Mouse (Mus musculus) kidney, adult 18-20 months (tissue): ENCODE results near the gene Scn3b.

Experiments
- DNase-seq: peaks from one replicate; pipeline ENCODE4 v3.0.0; 2021

Scn3b gene

GRCm38 (mm10) chr9:40269880-40270279 is 863 bp downstream of the Scn3b start:
- no peak for DNase-seq

GRCm38 (mm10) chr9:40271075-40271474 is 2.1 kb downstream of the Scn3b start:
- no peak for DNase-seq

GRCm38 (mm10) chr9:40272822-40273221 is 3.8 kb downstream of the Scn3b start:
- DNase-seq: no peak

- no peak for DNase-seq
These were observed 6.9 kb downstream of the Scn3b start for GRCm38 (mm10) chr9:40275904-40276303.

- no peak for DNase-seq
These were observed 8.7 kb downstream of the Scn3b start for GRCm38 (mm10) chr9:40277671-40278070.

GRCm38 (mm10) chr9:40279438-40279837 is 10.4 kb downstream of the Scn3b start:
- no peak for DNase-seq

GRCm38 (mm10) chr9:40282968-40283367 is 14.0 kb downstream of the Scn3b start:
- no peak for DNase-seq

GRCm38 (mm10) chr9:40292475-40292874 is 23.5 kb downstream of the Scn3b start:
- no peak for DNase-seq

GRCm38 (mm10) chr9:40293286-40293685 is 24.3 kb downstream of the Scn3b start:
- DNase-seq: no peak

GRCm38 (mm10) chr9:40293740-40294139 is 24.7 kb downstream of the Scn3b start:
- DNase-seq: no peak

GRCm38 (mm10) chr9:40294210-40294609 is 25.2 kb downstream of the Scn3b start:
- DNase-seq: no peak

GRCm38 (mm10) chr9:40294866-40295265 is 25.8 kb downstream of the Scn3b start:
- no peak for DNase-seq

GRCm38 (mm10) chr9:40296251-40296650 is 27.2 kb downstream of the Scn3b start:
- DNase-seq: no peak

GRCm38 (mm10) chr9:40297969-40298368 is 29.0 kb downstream of the Scn3b start:
- DNase-seq: no peak

- DNase-seq: no peak
These were observed 30.3 kb downstream of the Scn3b start for GRCm38 (mm10) chr9:40299323-40299722.

- peak; percentile 47 for DNase-seq
These were observed 31.3 kb downstream of the Scn3b start for GRCm38 (mm10) chr9:40300018-40300989.

- no peak for DNase-seq
These were observed 32.5 kb downstream of the Scn3b start for GRCm38 (mm10) chr9:40301475-40301874.

- DNase-seq: no peak
These were observed 33.4 kb downstream of the Scn3b start for GRCm38 (mm10) chr9:40302375-40302774.

- no peak for DNase-seq
These were observed 35.2 kb downstream of the Scn3b start for GRCm38 (mm10) chr9:40304243-40304642.

- DNase-seq: no peak
These were observed 38.3 kb downstream of the Scn3b start for GRCm38 (mm10) chr9:40307311-40307710.

- no peak for DNase-seq
These were observed 40.9 kb downstream of the Scn3b start for GRCm38 (mm10) chr9:40309876-40310275.

- DNase-seq: no peak
These were observed 42.8 kb downstream of the Scn3b start for GRCm38 (mm10) chr9:40311813-40312212.

GRCm38 (mm10) chr9:40316865-40317660 is 48.0 kb downstream of the Scn3b start:
- no peak for DNase-seq

GRCm38 (mm10) chr9:40317735-40318134 is 48.7 kb downstream of the Scn3b start:
- no peak for DNase-seq
